Mouse (Mus musculus) lung, postnatal 0 days (tissue): ENCODE results near the gene Klc1.

Source experiments
- CTCF ChIP-seq: IDR thresholded peaks from 2 replicates; pipeline ENCODE4 v1.5.1; 2016; ENCODE audit warnings: antibody characterized with exemption, mild to moderate bottlenecking
- EP300 ChIP-seq: IDR thresholded peaks from 2 replicates; pipeline ENCODE4 v1.6.1; 2016; ENCODE audit warnings: antibody characterized with exemption, mild to moderate bottlenecking, control low read depth

DNA sequence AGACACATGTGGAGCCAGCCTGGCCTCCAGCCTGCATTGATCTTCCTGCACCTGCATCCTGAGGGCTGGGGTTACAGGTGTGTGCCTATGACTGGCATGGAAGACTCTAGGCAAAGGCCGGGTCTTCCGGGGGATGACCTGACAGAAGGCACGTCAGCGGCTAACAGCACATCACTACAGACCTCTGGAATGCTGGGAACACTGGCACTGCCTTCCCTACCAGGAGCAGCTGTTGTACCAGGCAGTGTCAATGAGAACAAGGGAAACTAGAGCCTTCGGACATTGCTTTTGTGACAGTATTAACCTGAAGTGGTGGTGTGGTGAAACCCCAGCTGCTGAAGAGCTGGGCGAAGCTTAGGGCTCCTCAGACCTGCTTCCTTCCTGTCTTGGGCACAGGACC, 50.1 kb downstream of the Klc1 start:
- TF ChIP-seq CTCF (no peak), EP300 (no peak)
